Mouse (Mus musculus) limb, embryonic 11.5 days (tissue): ENCODE data around the gene Sf3b1. TPM values are rescaled to one million over a fixed set of nuclear protein-coding genes. Genes with fewer than 3 reads are reported as not detected.
A peak's percentile ranks its signal among the peaks of the same experiment; 100 is the strongest.

Experiments used
- ATAC-seq: fragments of 200-750 bp; cut with Nextera tagmentation; 2 replicates; pipeline ENCODE4 v1.8.0; 2017; ENCODE audit warnings: low read depth; ENCODE audit not compliant: insufficient number of reproducible peaks, low FRiP score, low TSS enrichment
- DNase-seq: peaks from one replicate; pipeline ENCODE4 v3.0.0-alpha.2; 2015; ENCODE audit warnings: low spot score
- H3K27ac ChIP-seq: fragments of 300-500 bp; sonication (generic); replicated peaks from 2 replicates; pipeline ENCODE4 v1.5.1; 2014; ENCODE audit warnings: low read depth, mild to moderate bottlenecking, low read length
- H3K27me3 ChIP-seq: fragments of 300-500 bp; sonication (generic); 2 replicates; pipeline ENCODE4 v1.6.1; 2014; ENCODE audit warnings: mild to moderate bottlenecking, low read length, mixed read lengths; ENCODE audit not compliant: control insufficient read depth, insufficient read depth
- H3K36me3 ChIP-seq: fragments of 300-500 bp; sonication (generic); 2 replicates; pipeline ENCODE4 v1.6.1; 2014; ENCODE audit warnings: mild to moderate bottlenecking, low read length, moderate library complexity, mixed read lengths; ENCODE audit not compliant: control insufficient read depth, insufficient read depth
- H3K4me1 ChIP-seq: fragments of 300-500 bp; sonication (generic); 2 replicates; pipeline ENCODE4 v1.6.1; 2014; ENCODE audit warnings: low read length, mixed read lengths; ENCODE audit not compliant: control insufficient read depth, insufficient read depth
- H3K4me2 ChIP-seq: fragments of 300-500 bp; sonication (generic); 2 replicates; pipeline ENCODE4 v1.6.1; 2014; ENCODE audit warnings: low read depth, mild to moderate bottlenecking, moderate library complexity; ENCODE audit not compliant: severe bottlenecking
- H3K4me3 ChIP-seq: fragments of 300-500 bp; sonication (generic); 2 replicates; pipeline ENCODE4 v1.5.1; 2014; ENCODE audit warnings: low read depth, low read length
- H3K9ac ChIP-seq: fragments of 300-500 bp; sonication (generic); 2 replicates; pipeline ENCODE4 v1.6.1; 2014; ENCODE audit warnings: mild to moderate bottlenecking, low read length
- H3K9me3 ChIP-seq: fragments of 300-500 bp; sonication (generic); 2 replicates; pipeline ENCODE4 v1.6.1; 2016; ENCODE audit warnings: low read length; ENCODE audit not compliant: control insufficient read depth
- WGBS: fragments of 180-500 bp; shearing (Covaris S2); extraction: QIAGEN DNeasy Blood & Tissue Kit; methylation state at CpG from one replicate; pipeline ENCODE4 v1.1.7; 2014; 5-methylcytosine and 5-hydroxymethylcytosine counted together
- polyA plus RNA-seq: library from polyadenylated mRNA; unstranded; fragments of >200 nt; fragmentation: Nextera tagmentation; extraction: Ambion mirVana; gene quantifications from 2 replicates; pipeline ENCODE4 v1.2.1, GENCODE M21; 2014

The Sf3b1 gene
- polyA plus RNA-seq, 1 experiment from 2014 or later = 364 TPM

- no peaks in the 10 kb centered on the region for H3K4me1 ChIP-seq
- no peak overlapping the region for H3K9ac ChIP-seq
- ATAC-seq (no peak), DNase-seq (no peak)
- no peak overlapping the region for H3K27ac ChIP-seq
- H3K4me3 ChIP-seq = no peak overlapping the region
- no peak overlapping the region for H3K4me2 ChIP-seq
- no peaks in the 10 kb centered on the region for H3K36me3 ChIP-seq
- no peaks in the 10 kb centered on the region for H3K27me3 ChIP-seq
- H3K9me3 ChIP-seq = no peaks in the 10 kb centered on the region
- WGBS = 83% methylated on average over 4 of the region's 4 CpGs
These were observed 14.4 kb upstream of the Sf3b1 start for GRCm38 (mm10) chr1:55041691-55042090.

GRCm38 (mm10) chr1:55039944-55040343 is 12.7 kb upstream of the Sf3b1 start:
- Histone ChIP-seq H3K4me3 (no peak overlapping the region), H3K9ac (no peak overlapping the region), H3K27me3 (no peaks in the 10 kb centered on the region), H3K4me2 (no peak overlapping the region), H3K36me3 (no peaks in the 10 kb centered on the region), H3K4me1 (no peaks in the 10 kb centered on the region), H3K9me3 (no peaks in the 10 kb centered on the region), H3K27ac (no peak overlapping the region)
- no peak for DNase-seq
- ATAC-seq = no peak
- WGBS = 94% methylated on average over 1 of the region's 1 CpGs

GRCm38 (mm10) chr1:55031026-55031779 is 3.9 kb upstream of the Sf3b1 start:
- H3K27me3 ChIP-seq = no peaks in the 10 kb centered on the region
- H3K9me3 ChIP-seq = no peaks in the 10 kb centered on the region
- ATAC-seq = no peak
- no peak overlapping the region for H3K4me3 ChIP-seq
- H3K4me2 ChIP-seq = no peak overlapping the region
- H3K4me1 ChIP-seq = no peaks in the 10 kb centered on the region
- H3K27ac ChIP-seq = no peak overlapping the region
- H3K9ac ChIP-seq = no peak overlapping the region
- no peaks in the 10 kb centered on the region for H3K36me3 ChIP-seq
- DNase-seq = no peak

GRCm38 (mm10) chr1:55029446-55029845 is 2.2 kb upstream of the Sf3b1 start:
- DNase-seq (no peak), ATAC-seq (no peak)
- no peak overlapping the region for H3K27ac ChIP-seq
- WGBS = 72% methylated on average over 4 of the region's 4 CpGs
- H3K4me2 ChIP-seq = no peak overlapping the region
- H3K4me3 ChIP-seq = no peak overlapping the region
- no peaks in the 10 kb centered on the region for H3K36me3 ChIP-seq
- no peaks in the 10 kb centered on the region for H3K27me3 ChIP-seq
- H3K9me3 ChIP-seq = no peaks in the 10 kb centered on the region
- no peaks in the 10 kb centered on the region for H3K4me1 ChIP-seq
- no peak overlapping the region for H3K9ac ChIP-seq

GRCm38 (mm10) chr1:55028512-55029249 is 1.4 kb upstream of the Sf3b1 start:
- Histone ChIP-seq H3K4me1 (no peaks in the 10 kb centered on the region), H3K4me3 (no peak overlapping the region), H3K27ac (no peak overlapping the region), H3K27me3 (no peaks in the 10 kb centered on the region), H3K9ac (no peak overlapping the region), H3K36me3 (no peaks in the 10 kb centered on the region), H3K9me3 (no peaks in the 10 kb centered on the region), H3K4me2 (no peak overlapping the region)
- ATAC-seq = no peak
- 92% methylated on average over 11 of the region's 11 CpGs for WGBS
- no peak for DNase-seq

GRCm38 (mm10) chr1:55027966-55028365 is 685 bp upstream of the Sf3b1 start:
- no peaks in the 10 kb centered on the region for H3K4me1 ChIP-seq
- ATAC-seq (no peak), DNase-seq (no peak)
- no peaks in the 10 kb centered on the region for H3K9me3 ChIP-seq
- H3K9ac ChIP-seq = no peak overlapping the region
- 84% methylated on average over 1 of the region's 1 CpGs for WGBS
- H3K36me3 ChIP-seq = no peaks in the 10 kb centered on the region
- no peak overlapping the region for H3K4me3 ChIP-seq
- no peak overlapping the region for H3K27ac ChIP-seq
- no peak overlapping the region for H3K4me2 ChIP-seq
- H3K27me3 ChIP-seq = no peaks in the 10 kb centered on the region

- H3K27me3 ChIP-seq = no peaks in the 10 kb centered on the region
- ATAC-seq = peak; percentile 40; the same call in 1 of the 2 replicates
- peak overlapping the region; percentile 76 for H3K4me2 ChIP-seq
- H3K4me1 ChIP-seq = no peaks in the 10 kb centered on the region
- H3K4me3 ChIP-seq = peak overlapping the region; percentile 98
- DNase-seq = no peak
- no peaks in the 10 kb centered on the region for H3K36me3 ChIP-seq
- H3K27ac ChIP-seq = peak overlapping the region; percentile 83
- 0 out of 2 replicates have a peak, but pooled peaks cover 2% of the 10 kb centered on the region for H3K9me3 ChIP-seq
- H3K9ac ChIP-seq = peak overlapping the region; percentile 99
- WGBS = under 1% methylated on average over 55 of the region's 55 CpGs
These were observed 633 bp downstream of the Sf3b1 start for GRCm38 (mm10) chr1:55026444-55027252.
